Mouse (Mus musculus) ovary, postnatal 14 days (tissue): ENCODE measurements at regions not wholly inside any gene's neighbourhood (a gene's known extent, or its start where the extent isn't known, plus 50 kb on each side); places are given as distances from the start of the nearest gene placed in this dataset.

Experiments used
- DNase-seq: peaks from one replicate; pipeline ENCODE4 v3.0.0; 2022; ENCODE audit warnings: low spot score

GRCm38 (mm10) chr9:115548722-115549349, 238.6 kb upstream of the Stt3b start:
- no peak for DNase-seq

DNA sequence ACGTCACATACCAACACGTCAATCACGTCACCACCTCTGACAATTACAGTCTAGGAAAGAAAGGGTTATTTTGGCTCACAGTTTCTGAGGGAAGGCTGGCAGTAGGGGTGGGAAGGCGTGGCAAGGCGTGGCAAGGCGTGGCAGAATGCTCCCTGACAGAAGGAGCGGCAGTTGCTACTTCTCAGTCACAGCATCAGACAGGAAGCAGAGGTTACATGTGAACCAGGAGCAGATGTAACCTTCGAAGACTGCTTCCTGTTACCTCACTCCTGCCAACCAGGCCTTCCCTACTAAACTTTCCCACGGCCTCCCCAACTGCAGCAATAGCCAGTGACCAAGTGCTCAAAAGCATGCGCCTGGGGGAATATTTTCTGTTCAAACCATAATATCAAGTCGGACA, 240.9 kb upstream of the Stt3b start:
- DNase-seq = no peak

GRCm38 (mm10) chr9:115551501-115551900, 241.3 kb upstream of the Stt3b start:
- DNase-seq = no peak

DNA sequence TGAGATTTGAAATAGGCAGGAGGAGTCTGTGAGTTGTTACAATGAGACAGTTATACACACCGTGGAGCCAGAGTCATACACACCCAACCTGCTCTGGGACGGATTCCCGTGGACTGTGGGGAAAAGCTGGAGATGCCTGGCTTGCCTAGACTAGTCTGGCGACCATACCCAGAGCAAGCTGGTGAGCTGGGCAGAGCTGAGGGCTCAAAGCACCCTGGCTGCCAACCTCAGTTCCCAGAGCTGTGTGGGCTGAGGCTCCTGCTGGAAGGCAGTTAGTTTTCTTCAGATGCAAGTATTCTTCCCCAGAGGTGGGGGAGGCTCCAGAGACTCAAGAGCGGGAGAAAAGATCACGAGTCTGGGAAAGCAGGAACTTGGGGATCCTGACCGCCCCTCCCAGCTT, 247.9 kb upstream of the Stt3b start:
- DNase-seq = no peak

GRCm38 (mm10) chr9:115559521-115559920, 249.3 kb upstream of the Stt3b start:
- no peak for DNase-seq

GRCm38 (mm10) chr9:115561207-115561606, 251.0 kb upstream of the Stt3b start:
- no peak for DNase-seq

DNA sequence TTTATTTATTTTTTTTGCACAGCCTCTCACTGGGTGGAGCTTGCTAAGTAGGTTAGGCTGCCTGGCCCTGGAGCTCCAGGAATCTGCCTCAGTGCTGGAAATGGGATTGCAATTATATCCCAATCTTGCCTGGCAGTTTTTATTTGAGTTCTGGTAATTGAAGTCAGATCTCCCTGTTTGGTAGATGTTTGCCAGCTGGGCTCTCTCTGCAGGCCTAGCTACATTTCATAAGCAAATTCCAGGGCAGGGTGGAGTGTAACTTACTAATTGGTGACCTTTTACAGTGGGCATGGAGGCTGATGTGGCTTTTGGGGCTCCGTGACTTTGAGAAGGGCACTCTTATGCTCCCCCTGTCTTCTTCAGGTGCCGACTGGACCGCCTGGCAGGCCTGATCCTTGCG, 252.6 kb upstream of the Stt3b start:
- no peak for DNase-seq

GRCm38 (mm10) chr9:115564366-115564765, 254.1 kb upstream of the Stt3b start:
- no peak for DNase-seq

DNA sequence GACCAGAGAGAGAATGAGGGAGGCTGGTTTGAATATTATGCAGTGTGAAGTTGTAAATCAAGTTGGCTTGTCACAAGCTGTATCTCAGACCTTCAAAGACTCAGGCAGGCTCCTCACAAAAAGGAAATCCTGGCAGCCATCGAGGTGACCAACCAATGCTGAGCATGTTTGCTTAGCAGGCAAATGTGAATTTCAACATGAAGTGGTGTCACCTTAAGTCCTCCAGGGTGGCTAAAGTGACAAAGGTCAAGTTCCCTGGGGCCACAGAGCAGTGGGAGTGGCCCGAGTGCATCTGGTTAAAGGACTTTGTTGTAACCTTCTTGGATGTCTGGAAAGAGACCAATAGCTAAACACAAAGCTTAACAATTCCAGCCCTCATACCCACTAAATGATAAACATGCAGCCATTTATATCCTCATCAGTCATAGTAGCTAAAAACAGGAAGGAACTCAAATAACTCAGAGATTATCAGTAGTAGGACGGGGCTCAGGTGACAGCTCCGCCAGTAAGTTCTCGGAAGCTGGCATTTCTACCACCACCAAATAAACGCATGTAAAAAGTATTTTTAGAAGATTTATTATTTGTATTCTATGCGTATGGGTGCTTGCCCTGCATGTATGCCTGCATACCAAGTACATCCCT, 258.6 kb upstream of the Stt3b start:
- no peak for DNase-seq

DNA sequence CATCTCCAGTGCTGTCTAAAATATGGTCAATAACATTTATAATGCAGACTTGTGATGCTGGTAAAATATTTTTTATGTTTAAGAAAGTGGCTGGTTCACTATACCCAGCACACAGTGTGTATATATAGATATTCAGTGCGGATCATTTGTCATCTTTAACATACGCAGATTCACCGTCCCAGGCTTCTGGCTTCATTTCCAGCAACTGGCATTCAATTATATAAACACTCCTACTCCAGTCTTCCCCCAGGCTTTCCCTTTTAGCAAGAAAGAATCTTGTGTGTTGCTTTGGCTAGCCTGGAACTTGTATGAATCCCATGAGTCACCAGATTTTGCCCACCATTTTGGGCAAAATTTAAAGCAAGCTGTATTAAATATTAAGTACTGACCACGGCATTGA, 260.8 kb upstream of the Stt3b start:
- no peak for DNase-seq

- no peak for DNase-seq
These were observed 270.9 kb upstream of the Stt3b start for GRCm38 (mm10) chr9:115581116-115581515.

- DNase-seq = no peak
These were observed 273.3 kb upstream of the Stt3b start for GRCm38 (mm10) chr9:115583548-115583947.

- no peak for DNase-seq
These were observed 274.7 kb upstream of the Stt3b start for GRCm38 (mm10) chr9:115584874-115585273.

- no peak for DNase-seq
These were observed 282.2 kb upstream of the Stt3b start for GRCm38 (mm10) chr9:115592466-115592865.

- DNase-seq = no peak
These were observed 290.0 kb upstream of the Stt3b start for GRCm38 (mm10) chr9:115600228-115600627.

GRCm38 (mm10) chr9:115600826-115601225, 290.6 kb upstream of the Stt3b start:
- no peak for DNase-seq

GRCm38 (mm10) chr9:115602772-115603171, 292.6 kb upstream of the Stt3b start:
- DNase-seq = no peak

DNA sequence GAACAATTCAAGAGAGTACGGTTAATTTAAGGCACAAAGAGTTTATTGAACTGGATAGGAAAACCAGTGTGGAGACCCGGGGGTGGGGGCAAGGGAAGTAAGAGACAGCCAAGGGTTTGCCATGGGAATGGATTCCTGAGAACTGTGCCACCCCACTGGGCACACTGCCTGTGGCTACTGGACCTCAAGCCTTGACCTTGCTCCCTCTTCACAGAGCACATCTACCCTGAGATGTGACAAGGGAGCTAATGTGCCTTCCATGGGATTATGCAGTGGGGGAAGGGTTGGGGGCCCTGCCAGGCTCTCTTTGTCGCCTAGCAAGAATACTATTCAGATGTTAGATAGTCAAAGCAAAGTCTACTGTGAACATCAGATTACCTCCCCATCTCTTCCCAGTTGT, 294.2 kb upstream of the Stt3b start:
- no peak for DNase-seq

GRCm38 (mm10) chr9:115604968-115605682, 294.9 kb upstream of the Stt3b start:
- DNase-seq = no peak

GRCm38 (mm10) chr9:115607961-115608360, 297.7 kb upstream of the Stt3b start:
- DNase-seq = no peak

DNA sequence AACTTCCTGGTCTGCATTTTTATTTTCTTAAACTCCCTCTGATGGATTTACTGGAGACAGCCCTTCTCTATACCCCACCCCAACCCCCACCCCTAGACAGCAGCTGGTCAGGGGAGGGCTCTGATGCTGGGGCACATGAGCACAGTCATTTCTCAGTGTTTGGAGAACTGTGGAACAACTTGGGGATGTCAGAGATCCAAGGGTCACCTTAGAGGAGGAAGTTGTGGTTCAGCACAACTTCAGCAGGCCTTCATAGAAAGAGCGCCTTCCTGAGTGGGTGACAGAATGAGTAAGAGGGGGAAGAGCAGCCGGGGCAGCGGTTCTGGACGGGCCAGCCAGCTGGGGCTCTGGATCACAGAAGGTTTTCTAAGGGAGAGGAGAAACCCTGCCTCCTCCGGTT, 298.2 kb upstream of the Stt3b start:
- DNase-seq = no peak

DNA sequence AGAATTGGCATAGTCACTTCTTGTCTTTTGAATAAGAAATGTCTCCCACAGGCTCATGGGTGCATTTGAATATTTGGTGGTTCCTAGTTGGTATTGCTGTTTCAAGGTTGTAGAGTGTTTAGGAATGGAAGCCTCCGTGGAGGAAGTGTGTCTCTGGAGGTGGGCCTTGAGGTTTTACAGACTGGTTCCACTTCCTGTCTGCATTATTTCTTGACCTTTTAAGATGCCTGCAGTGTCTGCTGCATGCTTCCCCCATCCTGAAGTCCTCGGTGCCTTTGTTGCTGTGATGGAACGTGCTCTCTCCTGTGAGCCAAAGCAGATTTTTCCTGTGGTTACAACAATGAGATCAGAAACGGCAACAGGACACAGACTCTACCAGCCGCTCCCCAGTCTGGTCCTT, 299.4 kb upstream of the Gadl1 start:
- DNase-seq = no peak

GRCm38 (mm10) chr9:115611713-115612112, 297.5 kb upstream of the Gadl1 start:
- no peak for DNase-seq

DNA sequence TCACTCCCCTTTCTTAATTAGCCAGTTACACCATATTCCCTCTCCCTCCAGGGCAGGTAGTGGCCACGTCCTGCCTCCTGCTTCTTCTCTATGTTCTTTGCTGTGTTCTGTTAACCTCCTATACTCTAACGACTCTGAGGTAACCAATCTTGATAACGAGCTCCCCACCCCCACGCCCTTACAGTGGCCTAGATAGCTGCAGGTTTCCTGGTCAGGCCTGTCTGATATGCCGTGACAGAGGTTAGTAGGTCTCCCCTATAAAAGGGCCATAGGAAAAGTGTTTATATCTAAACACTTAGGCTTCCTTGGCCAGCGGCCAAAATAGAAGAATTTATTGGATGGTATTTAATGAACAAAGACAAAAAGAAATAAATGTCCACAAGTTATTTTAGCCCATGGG, 296.3 kb upstream of the Gadl1 start:
- DNase-seq = no peak
